Mouse (Mus musculus): ENCODE data around the gene Tle3.

Gene Tle3

DNA sequence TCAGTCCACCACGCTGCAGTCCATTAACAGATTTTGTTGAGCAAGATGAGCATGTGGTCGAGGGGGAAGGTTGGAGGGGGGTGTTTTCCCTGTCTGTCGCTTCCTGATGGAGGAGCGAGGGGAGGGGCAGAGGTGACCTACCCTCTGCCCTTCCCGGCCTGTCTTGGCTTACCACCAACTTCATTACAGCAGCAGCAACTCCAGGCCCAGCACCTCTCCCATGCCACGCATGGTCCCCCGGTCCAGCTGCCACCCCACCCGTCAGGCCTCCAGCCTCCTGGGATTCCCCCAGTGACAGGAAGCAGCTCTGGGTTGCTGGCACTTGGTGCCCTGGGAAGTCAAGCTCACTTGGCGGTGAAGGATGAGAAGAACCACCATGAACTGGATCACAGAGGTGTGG lies 29.5 kb downstream of the Tle3 start:
- peak; percentile 24 for DNase-seq

DNA sequence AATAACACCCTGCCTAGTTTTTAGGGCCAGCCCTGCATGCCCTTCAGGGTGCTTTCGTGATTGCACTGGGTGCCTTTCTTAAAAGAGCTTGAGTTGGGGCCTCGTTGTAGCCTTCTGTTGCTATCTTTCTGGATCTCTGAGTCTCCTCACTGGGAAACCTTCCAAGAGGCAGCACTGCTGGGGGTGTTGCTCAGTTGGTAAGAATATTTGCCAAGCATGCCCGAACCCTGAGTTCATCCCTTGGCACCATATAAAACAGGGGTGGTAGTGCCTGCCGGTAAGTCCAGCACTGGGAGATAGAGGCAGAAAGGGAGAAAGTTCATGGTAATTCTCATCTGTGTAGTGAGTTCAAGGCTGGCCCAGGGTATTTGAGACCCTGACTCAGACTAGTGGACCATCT lies 30.1 kb downstream of the Tle3 start:
- DNase-seq: peak; percentile 34

DNA sequence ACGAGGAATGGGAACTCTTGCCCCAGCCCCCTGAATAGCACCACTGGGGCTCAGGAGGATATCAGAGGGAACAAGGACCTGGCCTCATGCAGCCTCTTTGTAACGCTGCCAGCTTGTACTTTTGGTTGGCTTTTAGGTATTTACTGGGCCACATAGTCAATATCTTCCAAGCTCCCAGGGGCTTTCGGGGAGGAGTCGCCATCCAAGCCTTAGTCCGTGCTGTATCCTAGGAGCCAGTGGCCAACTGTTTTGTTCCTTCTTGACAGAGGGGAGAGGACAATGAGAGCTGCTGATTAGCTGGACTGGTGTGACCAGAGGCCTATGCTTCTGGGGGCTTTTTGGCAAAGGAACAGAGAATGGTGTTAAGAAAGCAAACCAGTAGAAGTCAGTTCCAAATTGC lies 30.6 kb downstream of the Tle3 start:
- no peak for DNase-seq

DNA sequence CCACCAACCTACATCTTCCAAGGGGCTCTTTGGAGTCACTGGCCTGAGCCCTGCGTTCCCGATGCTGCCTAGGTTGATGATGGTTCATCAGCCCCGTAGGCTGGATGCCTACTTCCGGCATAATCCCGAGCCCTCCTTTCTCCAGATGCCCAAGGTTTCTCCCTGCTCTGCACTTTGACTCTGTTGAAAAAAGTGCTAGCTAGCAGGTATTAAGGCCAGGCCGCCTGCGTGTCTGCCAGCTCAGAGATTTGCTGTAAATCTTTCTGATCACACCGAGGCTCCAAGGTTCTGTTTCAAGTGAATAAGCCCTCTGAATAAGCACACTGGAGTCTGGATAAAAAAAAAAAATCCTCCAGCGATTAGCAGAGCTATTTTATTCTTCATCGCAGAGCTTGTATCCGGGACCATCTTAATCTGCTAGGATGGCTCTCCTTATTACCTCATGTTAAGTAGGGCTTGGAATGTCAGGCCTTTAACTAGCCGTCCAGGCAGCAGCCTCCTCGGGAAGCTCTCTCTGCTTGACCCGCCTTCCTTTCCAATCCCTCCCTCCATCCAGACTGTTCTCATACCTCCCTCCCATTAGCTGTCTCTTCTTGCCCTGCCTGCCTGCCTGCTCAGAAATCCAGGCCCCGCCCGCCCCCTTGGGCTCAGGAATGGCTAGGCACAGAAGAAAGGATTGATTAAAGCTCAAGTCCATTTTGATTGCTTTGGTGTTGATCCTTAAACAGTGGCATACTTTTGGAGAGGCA lies 31.9 kb downstream of the Tle3 start:
- DNase-seq: peak; percentile 70

DNA sequence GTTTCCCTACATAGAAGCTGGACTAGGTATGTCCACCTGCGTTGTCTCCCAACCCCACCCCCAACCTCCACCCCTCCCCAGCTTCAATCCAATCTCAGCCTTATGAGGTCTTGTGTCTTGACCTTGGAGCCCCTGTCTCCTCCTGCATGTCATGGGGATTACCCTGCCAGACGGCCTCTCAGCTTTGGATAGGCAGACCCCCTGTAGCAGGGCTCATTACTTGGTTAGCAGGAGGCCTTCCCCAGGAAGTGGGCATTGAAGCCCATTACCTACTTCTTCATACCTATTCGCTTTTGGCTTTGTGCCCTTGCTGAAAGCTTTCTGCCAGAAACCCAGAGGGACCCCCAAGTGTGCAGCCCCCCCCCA lies 32.4 kb downstream of the Tle3 start:
- no peak for DNase-seq

DNA sequence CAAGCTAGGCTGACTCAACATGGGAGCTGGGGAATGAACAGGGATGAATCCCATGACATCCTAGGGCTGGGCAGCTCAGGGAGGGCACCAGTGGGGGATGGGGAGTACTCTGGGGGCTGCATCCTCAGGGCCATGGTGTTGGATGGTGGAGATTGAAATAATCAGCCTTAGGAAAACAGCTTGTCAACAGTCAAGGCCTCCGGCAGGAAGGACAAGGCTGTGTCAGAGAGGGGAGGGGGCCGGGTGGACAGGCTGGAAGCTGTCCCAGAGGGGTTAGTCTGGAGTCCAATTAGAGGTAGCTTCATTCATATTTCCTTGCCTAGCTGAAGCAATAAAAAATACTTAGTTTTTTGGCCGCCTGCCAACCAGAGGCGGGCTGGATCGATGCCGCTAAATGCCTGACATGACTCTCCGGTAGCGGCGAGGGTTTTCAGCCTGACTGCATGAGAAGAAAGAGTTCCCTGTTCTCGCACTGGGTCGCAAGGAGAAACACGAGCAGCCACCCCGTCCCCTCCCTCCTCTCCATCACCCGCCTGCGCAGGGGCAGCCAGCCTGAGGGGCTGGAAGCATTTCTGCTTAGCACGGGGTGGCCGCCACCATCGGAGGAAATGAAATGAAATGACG lies 32.9 kb downstream of the Tle3 start:
- DNase-seq: peak; percentile 82

DNA sequence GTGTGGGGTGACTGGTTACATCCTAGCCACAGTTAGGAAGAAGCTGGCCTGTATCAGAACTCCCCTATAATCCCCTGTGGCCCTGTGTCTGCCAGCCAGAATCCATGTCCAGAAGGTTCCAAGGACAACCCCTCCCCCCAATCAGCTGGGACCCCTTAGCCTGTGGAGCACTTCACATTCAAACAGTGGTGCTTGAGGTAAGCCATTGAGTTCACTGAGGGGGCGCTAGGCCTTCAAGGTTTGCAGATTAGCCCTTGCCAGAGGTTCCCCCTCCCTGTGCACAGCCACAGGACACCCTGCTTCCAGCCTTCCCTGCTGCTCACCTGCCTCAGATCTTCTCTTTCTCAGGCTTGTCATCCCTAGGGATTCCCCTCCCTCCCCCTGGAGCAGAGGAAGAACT lies 34.2 kb downstream of the Tle3 start:
- DNase-seq: no peak

DNA sequence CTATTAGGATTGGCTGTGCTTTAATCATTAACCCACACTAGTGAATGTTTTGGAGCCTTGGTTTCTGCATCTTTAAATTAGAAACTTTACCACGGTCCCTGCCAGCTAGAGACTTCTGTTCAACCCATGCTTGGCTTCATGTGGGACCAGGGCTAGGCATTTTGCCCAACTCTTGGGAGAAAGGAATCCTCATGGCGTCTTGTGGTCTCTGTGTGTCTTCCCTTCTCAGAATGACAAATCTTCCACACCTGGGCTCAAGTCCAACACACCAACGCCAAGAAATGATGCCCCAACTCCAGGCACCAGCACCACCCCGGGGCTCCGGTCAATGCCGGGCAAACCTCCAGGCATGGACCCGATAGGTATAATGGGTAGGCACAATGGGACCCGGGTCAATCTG lies 36.9 kb downstream of the Tle3 start:
- DNase-seq: peak; percentile 77

DNA sequence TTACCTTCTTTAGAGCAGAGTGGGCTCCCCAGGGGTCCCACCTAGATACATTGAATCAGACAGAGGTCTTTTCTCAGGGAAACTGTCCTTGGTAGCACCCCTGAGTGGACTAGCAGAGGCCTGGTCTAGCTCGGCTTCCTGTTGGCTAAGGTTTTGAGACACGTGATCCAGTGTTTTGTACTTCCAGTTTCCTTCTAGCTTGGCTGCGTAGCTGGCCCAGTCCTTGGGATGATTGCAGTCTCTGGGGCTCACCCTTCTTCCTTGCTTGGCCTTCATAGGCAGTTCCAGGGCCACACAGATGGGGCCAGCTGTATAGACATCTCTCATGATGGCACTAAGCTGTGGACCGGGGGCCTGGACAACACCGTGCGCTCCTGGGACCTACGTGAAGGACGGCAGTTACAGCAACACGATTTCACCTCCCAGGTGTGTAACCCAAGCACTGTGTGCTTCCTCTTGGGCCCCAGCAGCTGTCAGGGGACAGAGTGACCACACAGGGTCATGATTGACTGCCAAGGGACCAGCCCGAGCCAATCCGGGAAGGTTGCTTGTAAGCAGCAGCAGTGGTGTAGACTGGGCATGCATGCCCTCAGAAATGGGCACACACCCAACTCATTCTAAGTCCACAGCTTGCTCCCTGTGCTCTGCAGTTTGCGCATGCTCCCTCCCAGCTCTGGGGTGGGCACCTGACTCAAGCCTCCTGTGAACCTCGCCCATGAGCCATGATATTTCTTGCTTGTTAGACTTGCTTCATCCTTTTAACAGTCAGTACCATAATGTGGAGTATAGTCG lies 41.7 kb downstream of the Tle3 start:
- DNase-seq: no peak

DNA sequence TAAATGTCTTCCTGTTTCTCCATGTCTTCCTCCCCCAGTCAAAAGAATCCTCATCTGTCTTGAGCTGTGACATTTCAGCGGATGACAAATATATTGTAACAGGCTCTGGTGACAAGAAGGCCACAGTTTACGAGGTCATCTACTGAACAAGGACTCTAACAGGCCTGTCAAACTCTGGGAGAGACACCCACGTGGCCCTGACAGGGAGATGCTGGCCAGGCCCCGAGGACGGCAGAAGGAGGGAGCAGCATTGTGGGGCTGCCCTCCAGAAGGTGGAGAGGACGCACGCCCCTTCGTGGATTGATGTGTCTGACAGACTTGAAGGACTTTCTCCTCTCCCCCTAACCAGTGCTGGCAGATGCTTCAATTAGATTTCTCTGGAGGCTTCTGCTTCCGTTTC lies 44.4 kb downstream of the Tle3 start:
- DNase-seq: no peak

DNA sequence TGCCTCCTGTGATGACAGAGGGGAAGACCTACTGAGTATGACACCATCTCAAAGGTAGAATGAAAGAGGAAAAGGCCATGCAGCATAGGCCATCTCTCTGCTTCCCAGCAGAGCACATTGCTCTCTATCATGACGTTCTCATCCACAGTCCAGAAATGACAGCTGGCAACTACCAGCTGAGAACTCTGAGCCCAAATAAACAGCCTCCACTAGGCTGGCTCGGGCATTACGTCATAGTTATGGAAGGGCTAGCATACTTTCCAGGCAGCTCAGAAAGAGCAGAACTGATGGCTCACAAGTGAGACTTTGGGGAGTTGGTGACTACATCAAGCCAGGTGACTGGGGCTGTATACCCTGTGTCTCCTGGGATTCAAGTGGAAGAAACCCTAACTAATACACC lies 49.5 kb downstream of the Tle3 start:
- DNase-seq: no peak

DNA sequence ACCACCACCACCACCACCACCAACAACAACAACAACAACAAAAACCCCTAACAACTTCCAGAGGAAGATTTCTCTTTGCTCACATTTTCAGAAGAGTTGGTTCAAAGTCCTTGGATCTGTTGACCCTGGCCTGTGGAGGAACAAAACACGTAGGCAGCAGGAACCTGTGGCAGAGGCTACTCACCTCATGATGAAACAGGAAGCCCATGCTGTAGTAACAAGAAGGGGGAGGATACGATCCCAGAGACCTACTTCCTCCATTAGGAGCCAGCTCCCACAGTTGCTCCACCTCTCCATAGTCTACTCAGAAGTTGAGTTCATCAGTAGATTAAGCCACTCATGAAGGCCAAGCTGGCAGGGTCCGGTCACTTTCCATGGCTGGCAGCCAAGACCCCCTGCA lies 52.1 kb downstream of the Tle3 start:
- DNase-seq: no peak

DNA sequence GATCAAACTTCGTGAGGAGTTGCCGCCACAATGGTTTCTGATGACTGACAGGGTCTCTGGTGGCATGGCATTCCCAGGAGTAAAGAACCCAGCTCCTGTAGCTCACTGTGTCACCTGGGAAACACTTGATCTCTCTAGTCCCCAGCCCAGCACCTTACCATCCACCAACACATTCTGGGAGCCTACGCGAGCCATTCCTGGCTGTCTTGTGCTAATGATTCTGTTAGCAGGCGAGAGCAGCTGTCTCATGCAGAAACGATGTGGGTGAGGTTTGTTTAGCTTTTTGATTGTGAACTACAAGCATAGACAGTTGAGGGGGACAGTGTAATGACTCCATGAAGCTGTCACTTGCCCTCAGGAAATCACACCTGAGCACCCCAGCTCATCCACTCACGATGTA lies 54.3 kb downstream of the Tle3 start:
- no peak for DNase-seq

DNA sequence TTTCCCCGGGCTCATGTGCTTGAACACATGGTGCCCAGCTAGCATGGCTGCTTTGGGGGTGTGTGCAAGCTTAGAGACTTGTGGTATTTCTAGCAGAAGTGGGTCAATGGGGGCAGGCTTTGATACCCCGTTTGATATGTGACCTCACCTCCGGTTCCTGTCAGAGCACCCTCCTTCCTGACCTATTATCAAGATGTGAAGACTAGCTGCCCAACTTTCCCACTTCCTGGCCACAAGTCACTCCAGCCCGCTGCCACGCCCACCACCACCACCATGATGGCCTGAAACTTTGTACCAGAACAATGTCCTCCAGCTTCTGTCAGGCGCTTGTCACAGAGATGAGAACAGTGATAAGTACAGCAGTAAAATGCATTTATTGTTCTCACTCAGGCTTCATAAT lies 54.9 kb downstream of the Tle3 start:
- DNase-seq: no peak

DNA sequence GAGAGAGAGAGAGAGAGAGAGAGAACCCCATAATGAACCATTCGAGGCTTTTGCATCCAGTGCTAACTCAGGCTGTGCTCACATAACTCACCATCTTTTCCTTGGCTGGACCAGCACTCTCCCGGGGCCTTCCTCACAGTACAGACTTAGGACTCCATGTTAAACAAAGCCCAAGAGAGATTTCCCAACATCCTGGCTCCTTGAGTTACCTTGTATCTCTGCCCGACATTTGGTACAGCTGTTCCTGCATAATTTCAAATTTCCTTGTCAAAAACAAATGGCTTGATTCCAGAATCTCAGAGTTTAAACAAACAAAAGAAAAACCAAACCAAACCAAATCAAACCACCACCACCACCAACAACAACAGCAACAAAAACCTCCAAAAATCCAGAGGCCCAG lies 55.7 kb downstream of the Tle3 start:
- no peak for DNase-seq

DNA sequence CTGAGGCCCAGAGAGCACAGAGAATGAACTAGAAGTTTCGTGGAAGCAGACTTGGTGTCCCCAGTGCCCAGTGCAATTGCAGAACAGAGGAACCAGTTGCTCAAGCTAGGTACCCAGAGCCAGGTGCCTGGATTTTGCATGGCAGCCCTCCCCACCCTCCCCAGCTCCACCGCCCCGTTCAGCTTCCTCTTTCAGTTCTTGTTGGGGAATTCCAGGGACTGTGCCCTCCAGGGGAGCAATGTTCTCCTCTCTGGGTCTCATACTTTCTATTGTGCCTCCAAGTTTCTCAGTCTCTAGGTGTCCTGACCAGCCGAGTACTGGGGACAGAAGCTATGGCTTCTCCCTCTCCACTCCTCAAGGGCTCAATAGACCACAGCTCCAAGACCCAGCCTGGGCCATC lies 59.7 kb downstream of the Tle3 start:
- no peak for DNase-seq

DNA sequence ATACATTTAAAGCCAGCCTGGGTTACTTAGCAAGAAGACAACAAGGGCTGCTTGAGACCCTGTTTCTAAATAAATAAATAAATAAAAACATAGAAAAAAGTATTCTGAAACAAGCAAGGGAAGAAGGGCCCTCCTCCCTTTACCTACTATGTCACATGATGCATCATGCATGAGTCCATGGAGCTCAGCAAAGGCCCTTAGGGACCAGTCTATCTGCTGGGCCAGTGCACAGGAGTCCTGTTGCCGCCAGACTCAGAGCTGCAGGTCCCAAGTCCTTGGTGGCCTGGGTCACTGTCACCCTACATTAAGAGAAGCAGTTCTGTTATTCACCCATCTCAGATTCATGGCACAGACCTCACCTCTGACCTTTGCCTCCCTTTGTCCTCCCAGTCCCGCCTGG lies 61.0 kb downstream of the Tle3 start:
- no peak for DNase-seq

DNA sequence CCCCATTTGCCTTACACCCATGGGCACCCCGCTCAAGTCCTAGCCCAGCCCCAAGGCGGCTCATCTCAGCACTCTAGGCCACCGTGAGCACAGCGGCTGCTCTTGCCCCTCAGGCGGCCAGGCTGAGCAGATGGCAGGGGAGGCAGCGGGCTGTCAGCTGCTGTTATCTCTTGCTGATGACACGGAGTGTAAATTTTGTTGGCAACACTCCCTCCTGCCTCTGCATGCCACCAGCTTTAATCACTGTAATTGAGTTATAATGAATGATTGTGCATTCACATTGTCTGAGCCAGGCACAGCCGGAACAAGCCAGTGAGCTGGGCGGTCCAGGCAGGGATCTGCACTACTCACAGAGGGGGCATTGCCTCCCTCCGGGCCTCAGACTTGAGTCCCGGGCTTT lies 61.9 kb downstream of the Tle3 start:
- DNase-seq: no peak

DNA sequence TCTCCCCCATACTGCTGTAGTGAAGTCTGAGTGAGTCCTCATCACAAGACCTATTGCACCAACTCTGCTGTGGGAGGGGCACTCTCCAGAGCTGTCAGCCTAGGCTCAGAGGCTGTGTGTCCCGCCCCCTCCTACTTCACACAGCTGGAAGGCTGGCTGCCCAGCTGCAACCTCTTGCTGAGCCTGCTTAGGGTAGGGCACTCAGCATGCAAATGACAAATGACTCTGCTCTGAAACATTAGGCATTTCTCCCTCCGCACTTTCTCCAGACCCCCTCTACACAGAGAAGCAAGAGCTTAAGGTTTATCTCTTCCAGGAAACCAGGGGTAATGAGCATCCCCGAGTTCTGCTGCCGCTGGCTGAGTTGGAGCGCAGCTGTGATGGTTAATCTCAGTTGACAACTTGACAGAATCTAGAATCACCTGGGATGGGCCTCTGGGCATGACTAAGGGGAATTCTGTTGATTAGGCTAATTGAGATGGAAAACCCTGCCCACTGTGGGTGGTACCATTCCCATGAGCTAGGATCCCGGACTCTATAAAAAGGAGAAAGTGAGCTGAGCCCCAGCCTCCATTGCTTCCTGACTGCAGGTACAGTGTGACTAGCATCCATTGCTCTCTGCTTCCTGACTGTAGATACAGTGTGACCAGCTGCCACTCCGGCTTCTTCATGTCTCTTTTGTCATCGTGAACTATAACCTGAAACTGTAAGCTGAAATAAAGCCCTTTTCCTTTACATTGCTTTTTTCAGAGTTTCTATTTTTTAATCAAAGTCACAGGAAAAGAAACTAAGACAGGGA lies 63.2 kb downstream of the Tle3 start:
- peak; percentile 14 for DNase-seq

DNA sequence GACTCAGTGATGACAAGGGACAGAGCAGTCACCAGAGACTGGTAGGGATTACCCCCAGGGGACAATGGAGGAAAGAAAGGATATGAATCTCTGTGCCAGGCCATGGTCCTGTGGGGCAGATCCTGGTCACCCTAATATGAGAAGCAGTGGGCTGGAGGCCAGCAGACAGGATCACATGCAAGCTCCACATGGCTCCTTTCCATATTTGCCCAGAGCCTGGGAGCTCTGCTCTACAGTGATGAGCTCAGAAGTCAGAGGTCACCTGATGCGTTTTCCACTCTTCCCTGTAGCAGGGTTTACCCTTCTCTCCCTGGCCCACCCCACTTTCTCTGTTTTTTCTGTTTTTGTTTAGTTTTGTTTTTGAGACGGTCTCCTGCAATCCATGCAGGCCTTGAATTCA lies 63.9 kb downstream of the Tle3 start:
- DNase-seq: no peak

DNA sequence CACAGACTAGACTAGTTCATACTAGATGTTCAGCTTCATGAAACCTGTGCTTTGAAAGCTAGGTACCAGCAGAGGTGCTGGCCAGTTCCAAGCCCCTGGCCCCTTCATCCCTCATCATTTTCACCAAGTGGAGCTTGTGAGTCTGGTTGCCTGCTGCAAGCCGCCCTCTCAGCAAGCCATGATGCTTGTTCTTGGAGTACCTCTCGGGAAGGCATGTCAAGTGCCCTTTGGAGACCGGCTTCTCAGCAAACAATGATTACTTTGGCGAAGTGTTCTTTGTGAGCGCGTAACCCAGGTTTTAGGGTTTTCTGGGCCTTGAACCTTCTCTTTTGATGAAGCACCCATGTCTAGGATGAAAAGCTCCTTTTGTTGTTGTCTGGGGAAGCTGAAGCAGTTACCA lies 64.6 kb downstream of the Tle3 start:
- DNase-seq: no peak

DNA sequence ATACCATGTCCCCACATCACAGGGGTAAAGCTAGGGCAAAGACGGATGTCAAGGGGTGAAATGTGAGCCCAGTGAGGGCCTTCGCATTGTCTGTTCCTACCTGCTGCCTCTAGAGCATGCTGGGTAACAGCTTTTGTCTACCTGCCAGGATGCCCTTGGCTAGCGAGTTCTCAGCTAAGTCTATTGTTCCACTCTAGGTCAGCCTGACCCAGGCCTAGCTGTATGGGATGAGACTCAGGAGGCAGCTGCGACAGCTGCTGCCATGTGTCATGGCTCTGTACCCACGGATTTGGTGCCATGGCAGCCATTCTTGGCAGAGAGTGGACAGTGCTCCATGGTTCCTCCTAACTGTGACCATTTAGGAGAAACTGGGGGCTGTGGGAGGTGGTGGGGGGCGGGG lies 66.9 kb downstream of the Tle3 start:
- no peak for DNase-seq

DNA sequence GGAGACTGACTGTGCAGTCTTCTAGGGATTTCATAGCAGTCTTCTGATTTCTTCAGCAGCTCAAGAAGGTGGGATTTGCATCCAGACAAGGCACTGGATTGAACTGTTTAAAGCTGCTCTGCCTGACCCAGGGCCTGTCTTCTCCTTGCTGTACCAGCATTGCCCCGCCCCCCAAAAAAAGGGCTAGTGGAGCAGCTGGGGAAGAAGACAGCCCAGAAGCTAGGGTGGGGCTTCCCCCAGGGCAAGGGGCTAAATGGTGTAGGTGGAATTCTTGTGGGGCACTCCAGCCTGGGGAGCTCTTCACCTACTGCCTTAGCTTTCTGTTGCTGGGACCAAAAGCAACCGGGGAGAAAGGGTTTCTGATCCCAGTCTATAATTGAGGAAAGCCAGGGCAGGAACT lies 67.8 kb downstream of the Tle3 start:
- no peak for DNase-seq

Data from kidney, adult 11 months (tissue).